Mouse (Mus musculus) cerebellum, postnatal 4 days (tissue): Measurements from ENCODE around the gene Igsf10.
"Not testable (repeated sequence)": the region's sequence is repeated elsewhere in the genome, so short reads cannot be mapped to it uniquely, and the experiment has no call there.

ENCODE experiments used
- DNase-seq, 2 experiments: peaks; one replicate each; pipeline ENCODE4 v3.0.0; 2022; ENCODE audit warnings: low spot score in 2 of 2, mixed read lengths in 1 of 2

Igsf10 gene

DNA sequence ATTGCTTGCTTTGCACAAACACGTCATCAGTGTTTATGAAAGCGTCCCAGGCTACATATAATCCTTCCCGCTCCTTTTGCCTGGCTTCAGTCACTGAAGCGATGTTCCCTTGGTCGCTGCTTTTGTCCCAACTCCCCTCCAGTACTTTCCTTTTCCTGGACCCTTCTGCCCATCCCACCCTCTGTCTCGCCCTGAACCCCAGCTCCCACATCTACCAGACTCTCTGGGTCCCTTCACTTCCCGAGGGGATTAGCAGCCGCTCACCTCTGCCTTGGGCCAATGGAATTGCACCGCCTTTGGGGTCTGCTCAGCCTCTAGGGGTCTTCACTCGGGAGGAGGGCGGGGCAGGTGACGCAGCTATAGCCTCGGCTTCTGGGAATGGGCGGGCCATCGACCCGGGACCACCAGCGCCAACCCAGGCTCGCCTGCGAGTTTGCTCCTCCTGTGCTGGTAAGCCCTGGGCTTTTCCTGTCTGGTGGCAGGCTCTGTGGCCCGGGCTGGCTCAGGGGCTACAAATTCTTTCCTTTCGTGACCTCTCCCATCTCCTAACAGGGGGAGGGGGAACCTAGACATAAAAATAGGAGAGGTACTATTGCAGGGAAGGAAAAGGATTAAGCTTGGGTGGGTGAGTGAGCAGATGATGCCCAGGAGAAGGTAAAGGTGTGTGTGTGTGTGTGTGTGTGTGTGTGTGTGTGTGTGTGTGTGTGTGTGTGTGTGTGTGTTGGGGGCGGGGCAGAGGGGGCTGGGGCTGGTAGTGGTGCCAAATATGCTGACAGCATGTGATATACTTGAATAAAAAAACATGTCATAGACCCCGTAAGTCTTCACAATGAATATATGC lies at the start of gene Igsf10:
Igsf10 (minus strand) TSS at position 330 of the 841 bp plus-strand sequence.
- DNase-seq: peak; percentile 37 to 79

DNA sequence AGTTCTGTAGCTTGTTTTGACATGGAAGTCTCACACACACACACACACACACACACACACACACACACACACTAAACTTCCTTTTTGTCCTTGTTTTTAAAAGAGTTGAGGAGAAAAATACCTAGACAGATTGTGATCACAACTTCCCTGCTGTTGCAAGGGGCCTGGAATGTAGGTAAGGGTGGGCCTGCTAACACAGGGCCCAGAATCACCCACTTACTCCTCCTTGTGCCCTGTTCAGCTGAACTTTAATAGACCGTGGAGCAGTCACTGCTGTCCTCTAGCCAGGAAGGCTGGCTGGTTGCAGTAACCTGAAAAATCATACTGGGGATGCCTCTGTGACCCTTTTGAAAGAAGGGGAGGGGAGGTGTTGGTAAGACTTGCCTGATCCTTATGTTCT lies 41.4 kb upstream of the Igsf10 start:
- DNase-seq: no peak

GRCm38 (mm10) chr3:59385000-59385399 lies 40.8 kb upstream of the Igsf10 start:
- no peak for DNase-seq

DNA sequence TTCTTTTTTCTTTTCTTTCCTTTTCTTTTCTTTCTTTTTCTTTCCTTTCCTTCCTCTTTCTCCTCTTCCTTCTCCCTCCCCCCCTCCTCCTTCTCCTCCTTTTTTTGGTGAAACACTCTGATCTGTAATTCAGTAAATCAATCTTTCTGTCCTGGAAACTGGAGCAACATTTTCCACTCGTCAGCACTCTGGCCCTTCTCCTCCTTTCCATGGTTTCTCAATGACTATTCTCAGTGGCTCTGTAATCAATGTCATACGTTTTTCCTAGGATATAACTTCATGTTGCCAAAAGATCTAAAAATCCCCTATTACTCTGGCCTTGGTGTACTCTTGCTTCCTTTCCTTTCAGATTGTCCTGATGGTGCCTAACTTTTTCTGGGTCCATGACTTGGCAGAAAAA lies 40.1 kb upstream of the Igsf10 start:
- no peak for DNase-seq

- not testable (repeated sequence) for DNase-seq
Measured at GRCm38 (mm10) chr3:59378791-59379190, 34.6 kb upstream of the Igsf10 start.

- no peak for DNase-seq
Measured at GRCm38 (mm10) chr3:59361895-59362294, 17.7 kb upstream of the Igsf10 start.

GRCm38 (mm10) chr3:59360102-59360501 lies 15.9 kb upstream of the Igsf10 start:
- no peak for DNase-seq

DNA sequence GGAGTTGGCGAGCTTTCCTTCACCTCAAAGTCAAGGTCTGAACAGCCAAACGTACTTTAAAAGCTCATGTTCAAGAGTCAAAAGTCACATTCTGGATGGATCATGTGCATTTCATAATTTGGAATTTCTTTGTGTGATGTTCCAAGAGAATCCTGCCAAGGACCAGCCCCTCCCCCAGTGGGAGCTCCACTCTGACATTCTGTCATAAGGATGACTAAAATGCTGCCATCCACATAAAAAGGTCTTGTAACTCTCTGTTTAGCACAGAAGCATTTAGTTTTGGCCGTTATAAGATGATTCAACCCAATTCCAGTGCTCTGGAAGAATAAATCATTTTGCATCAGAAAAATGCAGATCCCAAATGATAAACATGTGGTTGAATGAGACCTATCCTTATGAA lies 10.0 kb upstream of the Igsf10 start:
- DNase-seq: no peak

- no peak for DNase-seq
Measured at GRCm38 (mm10) chr3:59351768-59352167, 7.6 kb upstream of the Igsf10 start.

- peak in 1 of 2 experiments; percentile 22 for DNase-seq
Measured at GRCm38 (mm10) chr3:59343026-59343425, 1.2 kb downstream of the Igsf10 start.

DNA sequence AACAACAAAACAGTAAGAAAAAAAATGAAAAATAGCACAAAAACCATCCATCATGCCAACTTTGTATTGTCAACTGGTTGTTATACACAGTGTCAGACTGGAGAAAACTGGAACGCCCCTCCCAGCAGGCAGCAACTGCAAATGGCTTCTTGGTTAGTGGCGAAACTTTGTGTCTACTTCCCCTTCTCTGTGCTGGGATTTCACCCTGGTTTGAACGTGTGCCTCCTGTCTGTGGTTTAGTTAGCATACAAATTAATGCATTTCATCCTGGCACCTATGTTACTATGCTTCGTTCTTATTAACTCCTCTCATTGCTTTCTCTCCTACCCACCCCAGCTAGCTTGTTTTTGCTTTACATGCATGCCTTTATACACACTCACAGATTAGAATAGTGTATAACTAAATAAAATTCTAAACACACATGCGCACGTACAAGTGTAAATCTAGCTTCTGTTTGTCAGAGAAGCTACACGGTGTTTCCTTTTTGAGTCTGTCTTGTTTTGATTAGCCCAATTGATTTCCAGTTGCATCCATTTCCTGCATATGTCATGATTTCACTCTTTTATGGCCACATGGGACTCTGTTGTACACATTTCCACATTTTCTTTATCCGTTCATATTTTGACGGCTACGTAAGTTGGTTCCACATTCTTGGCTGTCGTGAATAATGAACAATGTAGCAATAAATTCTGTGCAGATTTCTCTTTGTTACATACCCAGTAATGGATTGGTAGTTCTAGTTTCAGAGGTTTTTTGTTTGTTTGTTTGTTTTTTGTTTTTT lies 2.4 kb downstream of the Igsf10 start:
- DNase-seq: no peak

GRCm38 (mm10) chr3:59328526-59328925 lies 15.7 kb downstream of the Igsf10 start:
- no peak for DNase-seq

DNA sequence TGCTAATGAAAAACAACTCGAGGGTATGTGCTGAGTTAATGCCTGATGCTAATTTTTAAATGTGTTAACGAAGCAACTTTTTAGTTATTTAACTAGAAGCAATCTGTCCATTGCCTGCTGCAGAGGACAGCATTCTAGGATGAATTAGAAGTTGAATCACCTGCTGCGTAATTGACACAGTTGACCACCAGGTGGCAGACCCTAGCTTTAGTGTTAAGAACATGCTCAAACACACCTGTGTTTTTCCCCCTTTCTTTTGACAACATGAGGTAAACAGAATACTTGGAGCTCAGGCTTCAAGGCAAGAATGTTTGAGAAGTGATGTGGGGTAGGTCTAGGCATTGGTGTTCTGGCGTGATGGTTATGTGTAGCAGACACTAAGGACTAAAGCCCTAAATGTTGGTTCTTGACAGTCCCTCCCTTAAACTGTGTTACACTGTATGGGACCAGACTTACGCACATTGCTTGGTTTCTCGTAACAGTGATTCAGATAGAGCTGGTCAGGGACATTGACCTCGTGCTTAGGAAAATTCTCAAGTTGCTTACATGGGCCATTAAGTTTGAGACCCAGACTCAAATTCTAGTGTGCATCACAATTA lies 22.8 kb downstream of the Igsf10 start:
- peak; percentile 55 to 68 for DNase-seq

DNA sequence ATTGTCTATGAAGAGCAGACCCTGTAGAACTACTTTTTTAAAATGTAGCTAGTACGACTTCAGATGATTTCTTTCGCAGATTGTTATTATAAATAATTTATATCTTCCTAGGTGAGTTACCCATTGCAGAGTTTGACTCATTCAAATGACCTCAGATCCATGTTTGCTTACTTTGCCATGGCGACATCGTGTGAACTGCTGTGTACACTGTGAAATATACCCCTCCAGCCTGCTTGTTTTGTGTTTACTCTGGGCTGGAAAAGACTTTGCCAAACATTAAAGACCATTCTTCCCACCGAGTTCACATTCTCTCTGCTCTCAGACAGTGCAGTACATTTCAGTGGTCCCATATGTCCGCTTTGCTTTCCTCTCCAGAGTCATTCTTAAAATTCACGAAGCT lies 28.1 kb downstream of the Igsf10 start:
- DNase-seq: no peak

DNA sequence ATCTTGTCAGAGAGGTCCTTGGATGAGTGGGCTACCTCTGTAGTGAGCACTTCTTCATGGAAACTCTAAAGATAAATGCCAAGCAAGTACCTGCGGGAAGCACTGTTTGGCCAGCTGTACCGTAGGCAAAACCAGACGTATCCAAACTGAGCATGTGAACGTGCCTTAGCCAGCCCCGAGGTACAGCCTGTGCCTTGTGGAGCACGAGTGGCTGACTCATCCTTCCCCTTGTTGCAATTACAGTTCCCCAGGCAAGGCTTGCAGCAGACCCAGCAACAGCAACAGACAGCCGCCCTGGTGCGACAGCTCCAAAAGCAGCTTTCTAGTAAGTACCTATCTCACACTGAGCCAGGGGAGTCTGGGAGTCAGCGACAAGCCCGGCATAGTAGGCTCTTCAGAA lies 31.6 kb downstream of the Igsf10 start:
- DNase-seq: no peak

DNA sequence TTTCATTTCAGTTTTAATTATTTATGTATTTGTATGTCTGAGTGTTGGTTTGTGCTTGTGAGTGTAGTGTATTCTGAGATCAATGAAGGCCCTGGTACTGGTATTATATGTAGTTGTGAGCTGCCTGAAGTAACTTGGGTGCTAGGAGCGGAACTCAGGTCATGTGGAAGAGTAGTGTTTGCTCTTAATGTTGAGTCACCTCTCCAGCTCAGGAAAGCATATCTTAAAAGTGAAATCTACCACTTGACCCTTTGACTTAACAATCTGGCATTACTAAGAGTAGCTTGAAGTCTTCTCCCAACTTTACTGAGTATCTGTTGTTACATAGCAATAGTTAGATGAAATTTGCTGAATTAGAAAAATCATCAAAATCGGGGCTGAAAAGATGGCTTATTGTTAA lies 38.7 kb downstream of the Igsf10 start:
- DNase-seq: no peak

- no peak for DNase-seq
Measured at GRCm38 (mm10) chr3:59304944-59305343, 39.2 kb downstream of the Igsf10 start.

- no peak for DNase-seq
Measured at GRCm38 (mm10) chr3:59297653-59298052, 46.5 kb downstream of the Igsf10 start.

GRCm38 (mm10) chr3:59296563-59297130 lies 47.5 kb downstream of the Igsf10 start:
- no peak for DNase-seq

GRCm38 (mm10) chr3:59295699-59296562 lies 48.3 kb downstream of the Igsf10 start:
- DNase-seq: no peak
